Mouse (Mus musculus) liver, embryonic 12.5 days (tissue): Measurements from ENCODE around the gene Tyk2. TPM values are rescaled to one million over a fixed set of nuclear protein-coding genes. Genes with fewer than 3 reads are reported as not detected.

Experiments used
- ATAC-seq: fragments of 200-750 bp; cut with Nextera tagmentation; 2 replicates; pipeline ENCODE4 v1.8.0; 2017; ENCODE audit warnings: moderate number of reproducible peaks, mild to moderate bottlenecking, moderate library complexity
- H3K27ac ChIP-seq: fragments of 300-500 bp; sonication (generic); 2 replicates; pipeline ENCODE4 v1.5.1; 2016; ENCODE audit warnings: mild to moderate bottlenecking
- H3K27me3 ChIP-seq: fragments of 300-500 bp; sonication (generic); replicated peaks from 2 replicates; pipeline ENCODE4 v1.6.1; 2016; ENCODE audit warnings: mild to moderate bottlenecking, moderate library complexity
- H3K36me3 ChIP-seq: fragments of 300-500 bp; sonication (generic); 2 replicates; pipeline ENCODE4 v1.6.1; 2016; ENCODE audit warnings: mild to moderate bottlenecking, moderate library complexity
- H3K4me1 ChIP-seq: fragments of 300-500 bp; sonication (generic); 2 replicates; pipeline ENCODE4 v1.6.1; 2016
- H3K4me2 ChIP-seq: fragments of 300-500 bp; sonication (generic); 2 replicates; pipeline ENCODE4 v1.6.1; 2016; ENCODE audit warnings: mild to moderate bottlenecking, moderate library complexity
- H3K4me3 ChIP-seq: fragments of 300-500 bp; sonication (generic); 2 replicates; pipeline ENCODE4 v1.5.1; 2016; ENCODE audit warnings: mild to moderate bottlenecking, moderate library complexity
- H3K9ac ChIP-seq: fragments of 300-500 bp; sonication (generic); 2 replicates; pipeline ENCODE4 v1.6.1; 2016; ENCODE audit warnings: mild to moderate bottlenecking, moderate library complexity
- H3K9me3 ChIP-seq: fragments of 300-500 bp; sonication (generic); replicated peaks from 2 replicates; pipeline ENCODE4 v1.6.1; 2016; ENCODE audit warnings: mild to moderate bottlenecking, moderate library complexity
- WGBS: fragments of 180-500 bp; shearing (Covaris S2); methylation state at CpG from one replicate; pipeline ENCODE4 v1.1.7; 2016; ENCODE audit not compliant: insufficient replicate concordance; 5-methylcytosine and 5-hydroxymethylcytosine counted together
- polyA plus RNA-seq: library from polyadenylated mRNA; unstranded; fragments of >200 nt; fragmentation: Nextera tagmentation; extraction: Ambion mirVana; gene quantifications from 2 replicates; pipeline ENCODE4 v1.2.1, GENCODE M21; 2016

Gene Tyk2
- 8.5 and 10.4 TPM in 2 replicates for polyA plus RNA-seq

GRCm38 (mm10) chr9:21131059-21131956, at the start of gene Tyk2:
TSS of gene Tyk2 (minus strand) at chr9:21131243.
- Histone ChIP-seq H3K4me2 (peak within 1 kb of the TSS; percentile 73), H3K4me3 (peak within 1 kb of the TSS; percentile 65), H3K9ac (peak within 1 kb of the TSS; percentile 54), H3K27ac (peak within 1 kb of the TSS; percentile 54; the same call in 1 of the 2 replicates), H3K36me3 (peaks cover 11% of the 10 kb centered on the region), H3K4me1 (peaks cover 38% of the 10 kb centered on the region), H3K9me3 (no peaks in the 10 kb centered on the region), H3K27me3 (no peaks in the 10 kb centered on the region)
- ATAC-seq: peak; percentile 92
- WGBS: 6% methylated on average over 35 of the region's 37 CpGs

GRCm38 (mm10) chr9:21180841-21181240, 49.8 kb upstream of the Tyk2 start:
- no peak for ATAC-seq
- no peaks in the 10 kb centered on the region for H3K9me3 ChIP-seq
- H3K9ac ChIP-seq: no peak overlapping the region
- peaks cover 51% of the 10 kb centered on the region for H3K4me1 ChIP-seq
- WGBS: 40% methylated on average over 1 of the region's 1 CpGs
- H3K4me2 ChIP-seq: peak overlapping the region; percentile 87
- 0 out of 2 replicates have a peak overlapping the region, but pooled peaks have one; percentile 11 for H3K27ac ChIP-seq
- no peaks in the 10 kb centered on the region for H3K36me3 ChIP-seq
- H3K4me3 ChIP-seq: no peak overlapping the region; the same call in 1 of the 2 replicates
- H3K27me3 ChIP-seq: 0 out of 2 replicates have a peak, but pooled peaks cover 2% of the 10 kb centered on the region

GRCm38 (mm10) chr9:21180402-21180801, 49.4 kb upstream of the Tyk2 start:
- Histone ChIP-seq H3K9ac (no peak overlapping the region), H3K36me3 (no peaks in the 10 kb centered on the region), H3K9me3 (no peaks in the 10 kb centered on the region), H3K4me1 (peaks cover 47% of the 10 kb centered on the region), H3K27me3 (0 out of 2 replicates have a peak, but pooled peaks cover 2% of the 10 kb centered on the region), H3K4me3 (no peak overlapping the region), H3K4me2 (no peak overlapping the region), H3K27ac (no peak overlapping the region)
- ATAC-seq: no peak
- WGBS: 69% methylated on average over 4 of the region's 4 CpGs

- 42% methylated on average over 6 of the region's 6 CpGs for WGBS
- Histone ChIP-seq H3K4me2 (no peak overlapping the region), H3K36me3 (no peaks in the 10 kb centered on the region), H3K27ac (no peak overlapping the region), H3K9me3 (no peaks in the 10 kb centered on the region), H3K9ac (no peak overlapping the region), H3K4me1 (peaks cover 31% of the 10 kb centered on the region), H3K4me3 (no peak overlapping the region), H3K27me3 (peaks cover 1% of the 10 kb centered on the region)
- ATAC-seq: no peak
Observed at GRCm38 (mm10) chr9:21172364-21172763, 41.3 kb upstream of the Tyk2 start.

GRCm38 (mm10) chr9:21169157-21169556, 38.1 kb upstream of the Tyk2 start:
- peak overlapping the region; percentile 68; the same call in 1 of the 2 replicates for H3K9ac ChIP-seq
- no peak for ATAC-seq
- H3K27ac ChIP-seq: peak overlapping the region; percentile 90
- WGBS: 21% methylated on average over 1 of the region's 1 CpGs
- H3K9me3 ChIP-seq: no peaks in the 10 kb centered on the region
- H3K4me2 ChIP-seq: peak overlapping the region; percentile 84
- peaks cover 63% of the 10 kb centered on the region for H3K4me1 ChIP-seq
- H3K36me3 ChIP-seq: no peaks in the 10 kb centered on the region
- peaks cover 33% of the 10 kb centered on the region for H3K27me3 ChIP-seq
- no peak overlapping the region for H3K4me3 ChIP-seq

GRCm38 (mm10) chr9:21168161-21169123, 37.4 kb upstream of the Tyk2 start:
- Histone ChIP-seq H3K36me3 (no peaks in the 10 kb centered on the region), H3K27me3 (peaks cover 40% of the 10 kb centered on the region), H3K4me3 (peak overlapping the region; percentile 54), H3K4me2 (peak overlapping the region; percentile 84), H3K9me3 (no peaks in the 10 kb centered on the region), H3K27ac (peak overlapping the region; percentile 90), H3K4me1 (peaks cover 69% of the 10 kb centered on the region), H3K9ac (peak overlapping the region; percentile 68)
- 3% methylated on average over 29 of the region's 30 CpGs for WGBS
- ATAC-seq: peak; percentile 87

GRCm38 (mm10) chr9:21167140-21168097, 36.4 kb upstream of the Tyk2 start:
- Histone ChIP-seq H3K27me3 (peaks cover 51% of the 10 kb centered on the region), H3K4me3 (peak overlapping the region; percentile 54), H3K4me1 (peaks cover 66% of the 10 kb centered on the region), H3K9ac (peak overlapping the region; percentile 68), H3K4me2 (peak overlapping the region; percentile 84), H3K27ac (peak overlapping the region; percentile 90), H3K9me3 (no peaks in the 10 kb centered on the region), H3K36me3 (no peaks in the 10 kb centered on the region)
- peak; percentile 50 for ATAC-seq
- WGBS: 31% methylated on average over 10 of the region's 10 CpGs

GRCm38 (mm10) chr9:21166516-21166915, 35.5 kb upstream of the Tyk2 start:
- no peak for ATAC-seq
- H3K9me3 ChIP-seq: no peaks in the 10 kb centered on the region
- peaks cover 60% of the 10 kb centered on the region for H3K27me3 ChIP-seq
- peak overlapping the region; percentile 51; the same call in 1 of the 2 replicates for H3K9ac ChIP-seq
- peak overlapping the region; percentile 54 for H3K4me3 ChIP-seq
- peak overlapping the region; percentile 90; the same call in 1 of the 2 replicates for H3K27ac ChIP-seq
- peaks cover 64% of the 10 kb centered on the region for H3K4me1 ChIP-seq
- WGBS: 16% methylated on average over 3 of the region's 3 CpGs
- H3K4me2 ChIP-seq: peak overlapping the region; percentile 84
- no peaks in the 10 kb centered on the region for H3K36me3 ChIP-seq

GRCm38 (mm10) chr9:21165952-21166451, 35.0 kb upstream of the Tyk2 start:
- H3K4me3 ChIP-seq: peak overlapping the region; percentile 54
- H3K4me1 ChIP-seq: peaks cover 69% of the 10 kb centered on the region
- H3K4me2 ChIP-seq: peak overlapping the region; percentile 84
- H3K9ac ChIP-seq: peak overlapping the region; percentile 51
- H3K27ac ChIP-seq: no peak overlapping the region
- ATAC-seq: no peak
- no peaks in the 10 kb centered on the region for H3K9me3 ChIP-seq
- WGBS: 1% methylated on average over 47 of the region's 47 CpGs
- peaks cover 61% of the 10 kb centered on the region for H3K27me3 ChIP-seq
- H3K36me3 ChIP-seq: no peaks in the 10 kb centered on the region

- peak within 1 kb of the TSS; percentile 51 for H3K9ac ChIP-seq
- H3K4me3 ChIP-seq: peak within 1 kb of the TSS; percentile 54
- no peaks in the 10 kb centered on the region for H3K36me3 ChIP-seq
- peak within 1 kb of the TSS; percentile 90; the same call in 1 of the 2 replicates for H3K27ac ChIP-seq
- 2% methylated on average over 58 of the region's 86 CpGs for WGBS
- ATAC-seq: no peak
- H3K9me3 ChIP-seq: no peaks in the 10 kb centered on the region
- H3K4me2 ChIP-seq: peak within 1 kb of the TSS; percentile 84
- peaks cover 61% of the 10 kb centered on the region for H3K27me3 ChIP-seq
- peaks cover 76% of the 10 kb centered on the region for H3K4me1 ChIP-seq
Observed at GRCm38 (mm10) chr9:21165041-21165951, 34.3 kb upstream of the Tyk2 start, which contains the start of gene Pde4a. TSS of gene Pde4a (plus strand) at chr9:21165714.
